Mouse (Mus musculus) lung, postnatal 4 days (tissue): Measurements from ENCODE around the gene Kdelr1.

Experiments used
- DNase-seq, 2 experiments: peaks; one replicate each; pipeline ENCODE4 v3.0.0; 2021

The Kdelr1 gene

DNA sequence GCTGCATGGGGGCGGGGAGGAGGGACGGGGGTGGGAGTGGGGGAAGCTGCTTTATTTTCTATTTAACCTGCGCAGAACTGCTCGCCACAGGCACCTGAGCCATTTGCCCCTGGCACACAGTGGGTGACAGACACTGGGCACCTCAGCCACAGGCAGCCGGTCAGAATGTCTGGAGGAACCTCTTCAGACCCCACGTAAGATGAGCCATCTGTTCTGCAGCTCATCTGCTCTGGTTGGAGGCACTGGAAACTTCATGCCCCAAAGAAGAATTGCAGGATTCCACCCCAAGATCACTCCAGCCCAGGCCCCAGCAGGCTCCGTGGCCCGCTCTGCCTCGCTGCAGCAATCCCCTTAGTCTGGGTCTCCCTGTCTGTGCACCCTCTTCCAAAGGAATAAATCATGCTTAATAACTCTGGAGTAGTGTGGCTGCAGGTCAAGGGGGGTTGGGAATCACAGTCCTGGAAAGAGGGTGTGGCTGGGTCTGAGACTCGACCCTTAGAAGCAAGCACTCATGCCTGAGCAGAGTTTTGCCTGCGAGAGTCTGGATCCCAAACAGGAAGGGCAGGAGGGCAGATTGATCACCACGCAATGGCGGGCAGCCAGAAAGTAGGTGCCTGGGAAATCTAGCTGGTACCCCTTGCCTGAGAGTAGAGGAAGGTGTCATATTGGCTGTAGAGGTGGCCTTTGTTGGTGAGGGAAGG, 44.6 kb downstream of the Kdelr1 start:
- DNase-seq = peak in 1 of 2 experiments; percentile 57

DNA sequence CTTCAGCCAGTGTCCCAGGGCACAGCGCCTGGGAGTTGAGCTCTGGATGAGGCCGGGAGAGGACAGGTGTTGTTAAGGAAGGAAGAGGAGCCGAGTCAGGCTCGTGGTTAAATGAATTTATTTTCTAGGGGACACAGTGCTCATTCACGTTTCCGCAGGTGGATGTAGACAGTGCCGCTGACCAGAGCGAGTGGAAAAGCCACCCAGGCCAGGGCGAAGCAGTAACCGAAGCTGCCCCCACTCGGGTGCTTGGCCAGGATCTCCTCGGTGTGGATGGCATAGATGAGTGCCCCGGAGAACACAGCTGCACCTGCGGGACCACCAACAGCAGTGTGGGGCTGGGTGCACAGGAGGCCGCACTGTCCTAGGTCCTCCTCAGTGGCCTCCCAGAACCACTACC, 45.4 kb downstream of the Kdelr1 start:
- DNase-seq = no peak

- peak in 1 of 2 experiments; percentile 45 for DNase-seq
Measured at GRCm38 (mm10) chr7:45919083-45919671, 46.6 kb downstream of the Kdelr1 start.

DNA sequence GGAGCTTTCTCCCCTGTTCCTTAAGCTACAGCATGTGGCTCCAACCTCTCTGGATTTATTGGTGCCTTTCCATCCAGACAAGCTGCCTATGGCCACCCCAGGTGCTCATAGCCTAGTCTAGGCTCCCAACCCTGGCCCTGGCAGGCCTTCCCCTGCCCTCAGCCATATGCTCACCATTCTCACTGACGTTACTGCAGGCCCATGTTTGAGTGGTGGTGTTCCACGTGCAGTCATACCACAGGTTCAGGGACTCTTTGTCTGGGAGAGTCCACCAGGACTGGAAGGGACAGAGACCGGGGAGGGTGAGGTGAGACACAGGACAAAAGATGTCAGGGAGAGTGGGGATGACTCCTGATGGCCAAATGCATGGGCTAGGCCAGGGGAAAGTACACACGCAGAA, 47.2 kb downstream of the Kdelr1 start:
- no peak for DNase-seq

GRCm38 (mm10) chr7:45920583-45921241, 48.1 kb downstream of the Kdelr1 start:
- peak; percentile 43 to 44 for DNase-seq

DNA sequence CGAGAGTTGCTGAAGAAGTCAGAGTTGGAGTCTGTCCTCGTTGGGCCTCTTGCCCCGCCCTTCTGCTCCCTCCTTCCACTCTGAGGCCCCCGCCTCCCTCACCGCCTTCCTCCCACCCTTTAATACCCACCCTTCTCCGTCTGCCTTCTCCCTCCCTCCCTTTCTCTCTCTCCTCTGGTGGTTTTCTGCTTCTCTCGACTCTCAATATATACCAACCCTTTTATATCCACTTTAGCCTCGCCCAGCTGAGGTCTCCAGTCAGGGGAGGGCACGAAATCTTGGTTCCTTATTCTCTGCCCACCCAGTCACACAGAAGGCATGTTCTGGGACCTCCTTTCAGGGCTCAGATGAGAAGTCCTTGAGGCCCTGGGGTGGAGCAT, 48.7 kb downstream of the Kdelr1 start, which contains the start of gene Emp3:
Emp3 (minus strand) TSS at position 163 of the 380 bp plus-strand sequence.
- peak; percentile 74 to 83 for DNase-seq

- DNase-seq = no peak
Measured at GRCm38 (mm10) chr7:45921950-45922600, 49.5 kb downstream of the Kdelr1 start.

GRCm38 (mm10) chr7:45922928-45923761, 50.6 kb downstream of the Kdelr1 start:
- peak; percentile 96 to 98 for DNase-seq

DNA sequence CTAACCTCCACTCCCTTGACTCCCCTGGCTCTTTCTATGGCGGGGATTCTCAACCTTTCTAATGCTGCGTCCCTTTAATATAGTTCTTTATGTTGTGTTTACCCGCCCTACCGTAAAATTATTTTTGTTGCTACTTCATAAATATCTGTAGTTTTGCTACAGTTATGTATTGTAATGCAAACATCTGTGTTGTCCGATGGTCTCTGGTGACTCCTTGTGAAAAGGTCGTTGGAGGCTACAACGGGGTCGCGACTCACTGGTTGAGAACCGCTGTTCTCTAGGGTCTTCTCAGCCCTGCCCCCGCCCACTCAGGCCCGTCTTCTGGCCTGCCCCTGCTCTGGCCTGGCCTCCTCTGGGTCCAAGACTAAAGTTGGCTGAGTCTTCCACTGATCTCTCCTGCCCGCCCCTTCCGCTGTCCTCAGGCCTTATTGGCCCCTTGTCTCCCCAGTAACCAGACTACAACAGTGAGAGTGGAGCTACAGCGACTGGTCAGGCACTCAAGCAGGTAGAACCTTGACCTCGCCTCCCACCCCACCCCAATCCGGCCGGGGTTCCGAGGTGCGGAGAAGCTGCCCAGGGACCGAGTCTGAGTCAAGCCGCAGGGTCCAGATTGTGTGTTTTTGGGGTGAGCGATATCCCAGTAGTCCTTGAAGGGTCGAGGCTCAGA, 51.3 kb downstream of the Kdelr1 start, which contains the start of gene Ccdc114:
Ccdc114 (plus strand) TSS at position 311 of the 667 bp plus-strand sequence.
- DNase-seq = peak; percentile 80 to 88

- peak; percentile 52 to 55 for DNase-seq
Measured at GRCm38 (mm10) chr7:45924429-45924816, 51.9 kb downstream of the Kdelr1 start.

DNA sequence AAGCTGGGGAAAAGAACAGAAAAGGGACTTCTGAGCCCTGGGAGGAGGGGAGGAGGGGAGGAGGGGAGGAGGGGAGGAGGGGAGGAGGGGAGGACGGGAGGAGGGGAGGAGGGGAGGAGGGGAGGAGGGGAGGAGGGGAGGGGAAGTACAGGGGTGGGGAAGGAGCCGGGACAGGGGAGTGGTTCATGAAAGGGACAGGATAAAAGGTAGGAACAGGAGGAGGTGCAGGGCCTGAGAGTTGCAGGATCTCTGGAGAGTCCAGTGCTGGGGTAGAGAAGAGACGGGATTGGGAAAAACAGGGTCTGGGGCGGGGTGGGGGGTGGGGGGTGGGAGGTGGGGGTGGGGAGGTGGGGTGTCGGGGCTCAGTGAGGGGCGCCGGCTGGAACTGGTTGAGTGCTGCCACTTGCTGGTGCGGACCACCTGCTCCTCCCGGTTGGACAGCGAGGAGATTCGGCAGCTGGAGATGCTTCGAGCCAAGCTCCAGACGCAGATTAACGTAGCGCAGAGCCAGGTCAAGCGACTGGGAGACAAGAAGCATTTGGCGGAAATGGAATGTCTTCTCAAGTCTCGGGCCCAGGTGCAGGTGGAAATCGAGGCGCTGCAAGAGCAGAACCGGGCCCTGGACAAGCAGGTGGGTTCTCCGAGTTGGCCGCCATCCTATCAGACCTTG, 56.2 kb downstream of the Kdelr1 start:
- DNase-seq = no peak

- no peak for DNase-seq
Measured at GRCm38 (mm10) chr7:45929688-45930087, 57.1 kb downstream of the Kdelr1 start.
